Mouse (Mus musculus) brown adipose tissue, adult 24 weeks (tissue): ENCODE measurements around the gene Nptxr. TPM values are rescaled to one million over a fixed set of nuclear protein-coding genes. Genes with fewer than 3 reads are reported as not detected.

Source experiments
- H3K27ac ChIP-seq: fragments of 200-500 bp; replicated peaks from 2 replicates; pipeline ENCODE4 v1.5.1; 2012; ENCODE audit warnings: low read depth, mild to moderate bottlenecking, low read length
- H3K4me1 ChIP-seq: fragments of 200-500 bp; 2 replicates; pipeline ENCODE4 v1.6.1; 2012; ENCODE audit warnings: low read length, mixed read lengths; ENCODE audit not compliant: control insufficient read depth, insufficient read depth, insufficient read length
- H3K4me3 ChIP-seq: fragments of 200-500 bp; 2 replicates; pipeline ENCODE4 v1.5.1; 2012; ENCODE audit warnings: low read depth, mild to moderate bottlenecking, low read length, moderate library complexity; ENCODE audit not compliant: insufficient read depth
- polyA plus RNA-seq: library from polyadenylated mRNA; stranded (reverse); fragments of >200 nt; gene quantifications from 2 replicates; pipeline ENCODE4 v1.2.4, GENCODE M21; 2012; ENCODE audit not compliant: missing spikeins, insufficient read depth, insufficient read length

The Nptxr gene
- polyA plus RNA-seq: 0.71 and 0.83 TPM in 2 replicates

- no peak within 1 kb of the TSS for H3K27ac ChIP-seq
- H3K4me1 ChIP-seq: no peaks in the 10 kb centered on the region
- H3K4me3 ChIP-seq: peak within 1 kb of the TSS; percentile 57
These were observed at the start of gene Nptxr for GRCm38 (mm10) chr15:79804352-79805071. Gene Nptxr (minus strand): TSS chr15:79804766.

GRCm38 (mm10) chr15:79850143-79850542, 45.6 kb upstream of the Nptxr start:
- Histone ChIP-seq H3K4me3 (no peak overlapping the region), H3K27ac (no peak overlapping the region), H3K4me1 (no peaks in the 10 kb centered on the region)

- H3K4me3 ChIP-seq: no peak overlapping the region
- H3K27ac ChIP-seq: no peak overlapping the region
- H3K4me1 ChIP-seq: no peaks in the 10 kb centered on the region
These were observed 42.5 kb upstream of the Nptxr start for GRCm38 (mm10) chr15:79847100-79847499.

- H3K4me1 ChIP-seq: no peaks in the 10 kb centered on the region
- H3K27ac ChIP-seq: no peak overlapping the region
- H3K4me3 ChIP-seq: no peak overlapping the region
These were observed 41.4 kb upstream of the Nptxr start for GRCm38 (mm10) chr15:79845986-79846385.

GRCm38 (mm10) chr15:79842985-79843384, 38.4 kb upstream of the Nptxr start:
- Histone ChIP-seq H3K4me1 (no peaks in the 10 kb centered on the region), H3K27ac (no peak overlapping the region), H3K4me3 (no peak overlapping the region)

- Histone ChIP-seq H3K27ac (no peak overlapping the region), H3K4me3 (no peak overlapping the region), H3K4me1 (no peaks in the 10 kb centered on the region)
These were observed 35.7 kb upstream of the Nptxr start for GRCm38 (mm10) chr15:79840281-79840680.

GRCm38 (mm10) chr15:79834881-79835260, 30.3 kb upstream of the Nptxr start:
- no peak overlapping the region for H3K27ac ChIP-seq
- no peak overlapping the region for H3K4me3 ChIP-seq

GRCm38 (mm10) chr15:79834130-79834880, 29.7 kb upstream of the Nptxr start, which contains the start of the genes Npcd and Cbx6:
Gene Npcd (minus strand): TSS chr15:79834237.
Gene Cbx6 (minus strand): TSS chr15:79834688.
- Histone ChIP-seq H3K4me1 (no peaks in the 10 kb centered on the region), H3K4me3 (peak within 1 kb of the TSS; percentile 87), H3K27ac (no peak within 1 kb of the TSS)

More at GRCm38 (mm10) chr15:79834881-79835260, 30.3 kb upstream of the Nptxr start:
- H3K4me1 ChIP-seq: no peaks in the 10 kb centered on the region

- Histone ChIP-seq H3K4me3 (peak overlapping the region; percentile 87), H3K27ac (no peak overlapping the region), H3K4me1 (no peaks in the 10 kb centered on the region)
These were observed 28.9 kb upstream of the Nptxr start for GRCm38 (mm10) chr15:79833251-79834050.

- Histone ChIP-seq H3K4me1 (no peaks in the 10 kb centered on the region), H3K27ac (no peak overlapping the region), H3K4me3 (peak overlapping the region; percentile 87; the same call in 1 of the 2 replicates)
These were observed 27.7 kb upstream of the Nptxr start for GRCm38 (mm10) chr15:79832064-79832900.

GRCm38 (mm10) chr15:79830388-79830787, 25.8 kb upstream of the Nptxr start:
- Histone ChIP-seq H3K4me1 (no peaks in the 10 kb centered on the region), H3K27ac (no peak overlapping the region), H3K4me3 (no peak overlapping the region)

- H3K27ac ChIP-seq: no peak overlapping the region
- no peak overlapping the region for H3K4me3 ChIP-seq
- H3K4me1 ChIP-seq: no peaks in the 10 kb centered on the region
These were observed 24.9 kb upstream of the Nptxr start for GRCm38 (mm10) chr15:79829431-79829830.

- Histone ChIP-seq H3K27ac (no peak overlapping the region), H3K4me3 (no peak overlapping the region), H3K4me1 (no peaks in the 10 kb centered on the region)
These were observed 23.9 kb upstream of the Nptxr start for GRCm38 (mm10) chr15:79828366-79829035.

GRCm38 (mm10) chr15:79827778-79828210, 23.2 kb upstream of the Nptxr start:
- Histone ChIP-seq H3K4me1 (no peaks in the 10 kb centered on the region), H3K4me3 (no peak overlapping the region), H3K27ac (no peak overlapping the region)
